In the genomic region with DNA sequence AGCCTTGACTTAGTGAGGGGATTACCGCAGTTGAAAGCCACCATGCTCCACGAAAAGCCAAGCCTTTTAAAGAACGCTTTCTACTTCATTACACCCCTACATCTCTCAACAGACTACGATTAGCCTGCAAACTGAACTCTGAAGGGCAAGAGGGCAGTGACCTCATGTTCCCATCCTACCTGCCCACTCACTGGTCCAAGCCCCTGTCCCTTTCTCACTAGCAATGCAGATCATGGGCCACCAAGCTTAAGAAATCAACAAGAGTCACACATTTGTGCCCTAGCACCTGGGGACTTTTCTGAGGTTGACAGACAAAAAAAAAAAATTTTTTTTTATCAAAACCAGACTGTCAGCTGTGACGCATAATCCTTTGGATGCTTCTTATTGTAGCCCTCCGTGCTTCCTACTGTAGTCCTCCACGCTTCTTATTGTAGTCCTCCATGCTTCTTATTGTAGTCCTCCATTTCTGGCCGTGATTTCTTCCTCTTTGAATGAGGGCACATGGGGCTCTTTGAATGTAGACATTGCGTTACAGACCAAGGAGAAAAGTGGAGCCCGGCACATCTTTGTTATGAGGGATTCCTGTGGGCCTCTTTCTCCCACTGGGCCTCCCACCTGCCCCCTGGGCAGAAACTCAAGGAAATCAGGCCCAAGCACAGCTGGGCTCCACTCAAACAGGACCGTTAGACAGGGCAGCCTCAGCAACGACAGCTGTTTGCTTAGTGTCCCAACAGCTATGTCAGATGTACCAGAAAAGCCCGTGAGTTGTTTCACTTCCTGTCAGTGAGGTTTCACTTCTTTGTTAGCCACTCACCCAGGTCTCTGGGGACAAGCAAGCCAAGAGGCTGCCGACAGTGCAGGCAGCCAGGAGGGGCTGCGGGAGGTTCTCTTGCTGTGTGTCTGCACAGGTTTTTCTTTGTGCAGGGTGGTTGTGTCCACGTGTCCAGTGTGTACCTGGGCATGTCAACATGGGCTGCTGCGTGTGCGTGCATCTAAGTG, we compare ENCODE assay signal across 10 mouse cellular contexts. TPM values are rescaled to one million over a fixed set of nuclear protein-coding genes. Genes with fewer than 3 reads are reported as not detected.
DNase-seq lines count a peak whose midpoint lies in the region; ATAC-seq and TF ChIP-seq lines count a peak whose summit lies in the region.
"Had no signal": no experiment of that assay in that cellular context is flagged by ENCODE, and none has a peak within 500 bp of the region (broad histone marks: within the 10 kb centered on the region; RNA-seq: fewer than 3 reads in every experiment).

No protein-coding gene starts in this region.

- TF ChIP-seq EP300 in heart, adult 2 months (IDR thresholded peaks at IDR 0.05; ENCODE audit: insufficient read depth, low read depth, low read length): no peak

- no peaks in the 10 kb centered on the region for H3K79me2 ChIP-seq in heart, adult 2 months (replicated peaks; ENCODE audit: control insufficient read depth, insufficient read depth, low read length)

- TF ChIP-seq CTCF in forebrain, postnatal 0 days (IDR thresholded peaks at IDR 0.05; ENCODE audit: low read depth): no peak
- TF ChIP-seq CTCF in heart, adult 2 months (IDR thresholded peaks at IDR 0.05): peak; percentile 32
- no peak for TF ChIP-seq CTCF in layer of hippocampus, adult 2 months (conservative IDR thresholded peaks at IDR 0.05)

- no peaks in the 10 kb centered on the region for H3K36me3 ChIP-seq in forebrain, embryonic 14.5 days (ENCODE audit: control insufficient read depth, insufficient read depth, low read length)
- no peaks in the 10 kb centered on the region for H3K36me3 ChIP-seq in forebrain, postnatal 0 days (ENCODE audit: insufficient read depth)
- H3K36me3 ChIP-seq in heart, adult 2 months (ENCODE audit: control insufficient read depth, insufficient read depth, low read length): no peaks in the 10 kb centered on the region
- H3K36me3 ChIP-seq: neural tube, embryonic 13.5 days had no signal

- intact Hi-C loops in heart, adult 2 months (cut with DNase I): no loop called here

- no peak for ATAC-seq in forebrain, embryonic 14.5 days
- no peak for ATAC-seq in forebrain, postnatal 0 days
- ATAC-seq: Patski had no signal

- no peak overlapping the region for H3K9ac ChIP-seq in forebrain, embryonic 14.5 days (ENCODE audit: low read length)
- H3K9ac ChIP-seq in forebrain, postnatal 0 days: no peak overlapping the region
- no peak overlapping the region for H3K9ac ChIP-seq in heart, adult 2 months (ENCODE audit: low read depth, low read length)
- H3K9ac ChIP-seq: neural tube, embryonic 13.5 days had no signal

- DNase-seq in forebrain, embryonic 14.5 days (ENCODE audit: low spot score): peak; percentile 2
- no peak for DNase-seq in forebrain, postnatal 0 days
- DNase-seq in B cell, adult 2 months: peak; percentile 86 to 91
- DNase-seq in heart, adult 2 months: peak; percentile 58 to 74
- DNase-seq in lung, postnatal 25 days (ENCODE audit: low spot score): peak; percentile 73
- DNase-seq in thymus, postnatal 14 days: peak; percentile 76
- no peak for DNase-seq in left cerebral cortex, adult 11 months (ENCODE audit: low spot score)
- no peak for DNase-seq in layer of hippocampus, adult 2 months (ENCODE audit: low spot score in 2 of 2)

- no peaks in the 10 kb centered on the region for H3K9me3 ChIP-seq in forebrain, embryonic 14.5 days (replicated peaks; ENCODE audit: control insufficient read depth, low read length)
- H3K9me3 ChIP-seq in forebrain, postnatal 0 days (ENCODE audit: low read length): no peaks in the 10 kb centered on the region
- H3K9me3 ChIP-seq: neural tube, embryonic 13.5 days had no signal

- no peak overlapping the region for H3K27ac ChIP-seq in forebrain, embryonic 14.5 days (ENCODE audit: low read depth, low read length)
- no peak overlapping the region for H3K27ac ChIP-seq in forebrain, postnatal 0 days (ENCODE audit: low read depth, low read length)
- H3K27ac ChIP-seq in heart, adult 2 months: peak overlapping the region; percentile 77
- H3K27ac ChIP-seq in layer of hippocampus, adult 2 months: no peak overlapping the region
- H3K27ac ChIP-seq: neural tube, embryonic 13.5 days had no signal

- no peak overlapping the region for H3K4me2 ChIP-seq in forebrain, embryonic 14.5 days (ENCODE audit: low read length)
- H3K4me2 ChIP-seq in forebrain, postnatal 0 days (ENCODE audit: low read depth): no peak overlapping the region
- H3K4me2 ChIP-seq: neural tube, embryonic 13.5 days had no signal

- no peak overlapping the region for H3K4me3 ChIP-seq in forebrain, embryonic 14.5 days (ENCODE audit: low read depth, low read length)
- H3K4me3 ChIP-seq in forebrain, postnatal 0 days (ENCODE audit: low read depth, low read length): no peak overlapping the region
- no peak overlapping the region; the same call in 1 of the 2 replicates for H3K4me3 ChIP-seq in heart, adult 2 months
- no peak overlapping the region for H3K4me3 ChIP-seq in layer of hippocampus, adult 2 months
- H3K4me3 ChIP-seq: neural tube, embryonic 13.5 days had no signal

- H3K4me1 ChIP-seq in forebrain, embryonic 14.5 days (ENCODE audit: control insufficient read depth, insufficient read depth, low read length): no peaks in the 10 kb centered on the region
- no peaks in the 10 kb centered on the region for H3K4me1 ChIP-seq in forebrain, postnatal 0 days (ENCODE audit: insufficient read depth)
- no peaks in the 10 kb centered on the region; the same call in 1 of the 2 replicates for H3K4me1 ChIP-seq in heart, adult 2 months (ENCODE audit: control insufficient read depth, insufficient read depth, low read length)
- H3K4me1 ChIP-seq: neural tube, embryonic 13.5 days had no signal

- H3K27me3 ChIP-seq in forebrain, embryonic 14.5 days (replicated peaks; ENCODE audit: control insufficient read depth, insufficient read depth, low read length): no peaks in the 10 kb centered on the region
- H3K27me3 ChIP-seq in forebrain, postnatal 0 days (ENCODE audit: insufficient read depth, low read length): no peaks in the 10 kb centered on the region
- no peaks in the 10 kb centered on the region for H3K27me3 ChIP-seq in heart, adult 2 months (ENCODE audit: control insufficient read depth, insufficient read depth, low read length)
- H3K27me3 ChIP-seq: neural tube, embryonic 13.5 days; Patski had no signal

- WGBS in forebrain, embryonic 14.5 days: 64% methylated on average over 18 of the region's 18 CpGs
- 62% methylated on average over 18 of the region's 18 CpGs for WGBS in forebrain, postnatal 0 days
- 57% methylated on average over 18 of the region's 18 CpGs for WGBS in heart, adult 2 months

- no peak for TF ChIP-seq POLR2A in heart, adult 2 months (IDR thresholded peaks at IDR 0.05; ENCODE audit: insufficient read depth, low read depth, low read length)

RNA-seq across cellular contexts. Expression of a gene that starts 36.1 kb away (rescaled TPM):
- 9.0 and 10.4 TPM in 2 replicates for polyA plus RNA-seq in forebrain, embryonic 14.5 days (2014; fragmentation: Nextera tagmentation; extraction: Ambion mirVana)
- 27.8 and 29.9 TPM in 2 replicates for total RNA-seq in forebrain, postnatal 0 days (2014; rRNA removed)
- polyA plus RNA-seq in forebrain, postnatal 0 days (2015; fragmentation: Nextera tagmentation; extraction: Ambion mirVana): 13.9 and 14.9 TPM in 2 replicates
- 10 to 100 TPM; 17.1 to 18.4 TPM for total RNA-seq in heart, adult 2 months (2021)
- 29.9 and 38.7 TPM in 2 replicates for polyA plus RNA-seq in heart, adult 2 months (2012; rRNA removed)
- 10 to 100 TPM; 32.3 to 40.2 TPM for total RNA-seq in layer of hippocampus, adult 2 months (2021)

Comparison
In these comparisons a context has a peak if more than half of its experiments do, and no peak if none do; other contexts are left out.
1. DNase-seq: peak in forebrain, embryonic 14.5 days (single experiment), B cell, adult 2 months (2 of 2), heart, adult 2 months (2 of 2), lung, postnatal 25 days (single experiment) and thymus, postnatal 14 days (single experiment); none in forebrain, postnatal 0 days (single experiment), left cerebral cortex, adult 11 months (single experiment) and layer of hippocampus, adult 2 months (0 of 2).